Mouse (Mus musculus): ENCODE measurements around the gene Pcbp2. TPM values are rescaled to one million over a fixed set of nuclear protein-coding genes. Genes with fewer than 3 reads are reported as not detected.

The Pcbp2 gene
- polyA plus RNA-seq (2014; fragmentation: Illumina TruSeq; extraction: RNeasy Lipid Tissue Mini Kit (QIAGEN cat#74804); ENCODE audit: low read depth, low replicate concordance) = 677 TPM

GRCm38 (mm10) chr15:102470183-102470604 lies at the start of gene Pcbp2:
Pcbp2 (plus strand) TSS chr15:102470539.

GRCm38 (mm10) chr15:102445146-102445545 lies 25.2 kb upstream of the Pcbp2 start, which contains the start of gene Amhr2:
Amhr2 (plus strand) TSS chr15:102445367.

GRCm38 (mm10) chr15:102458904-102459317 lies 11.4 kb upstream of the Pcbp2 start, which contains the start of gene Prr13:
Prr13 (plus strand) TSS chr15:102459028.

GRCm38 (mm10) chr15:102503447-102503846 lies 33.1 kb downstream of the Pcbp2 start, which contains the start of gene Gm10337:
Gm10337 (plus strand) TSS chr15:102503722.

GRCm38 (mm10) chr15:102516728-102517404 lies 46.5 kb downstream of the Pcbp2 start, which contains the start of gene Map3k12:
Map3k12 (minus strand) TSS chr15:102517064.

GRCm38 (mm10) chr15:102517976-102518858 lies 47.9 kb downstream of the Pcbp2 start, which contains the start of gene Tarbp2:
Tarbp2 (plus strand) TSS chr15:102518192.

GRCm38 (mm10) chr15:102524892-102525485 lies 54.6 kb downstream of the Pcbp2 start, which contains the start of gene Npff:
Npff (minus strand) TSS chr15:102524942.

Other genes with a start within 250 kb of the Pcbp2 start
- 0.47 TPM for gene Itgb7, start 238.6 kb upstream of the Pcbp2 start, polyA plus RNA-seq (2014; fragmentation: Illumina TruSeq; extraction: RNeasy Lipid Tissue Mini Kit (QIAGEN cat#74804); ENCODE audit: low read depth, low replicate concordance)
- 3.6 TPM for gene Rarg, start 213.0 kb upstream of the Pcbp2 start, polyA plus RNA-seq (2014; fragmentation: Illumina TruSeq; extraction: RNeasy Lipid Tissue Mini Kit (QIAGEN cat#74804); ENCODE audit: low read depth, low replicate concordance)
- not detected for gene Gm9918, start 200.0 kb upstream of the Pcbp2 start, polyA plus RNA-seq (2014; fragmentation: Illumina TruSeq; extraction: RNeasy Lipid Tissue Mini Kit (QIAGEN cat#74804); ENCODE audit: low read depth, low replicate concordance)
- gene Mfsd5, start 191.1 kb upstream of the Pcbp2 start, polyA plus RNA-seq (2014; fragmentation: Illumina TruSeq; extraction: RNeasy Lipid Tissue Mini Kit (QIAGEN cat#74804); ENCODE audit: low read depth, low replicate concordance) = 0.66 TPM
- 0.13 TPM for gene Espl1, start 174.3 kb upstream of the Pcbp2 start, polyA plus RNA-seq (2014; fragmentation: Illumina TruSeq; extraction: RNeasy Lipid Tissue Mini Kit (QIAGEN cat#74804); ENCODE audit: low read depth, low replicate concordance)
- gene Pfdn5, start 144.4 kb upstream of the Pcbp2 start, polyA plus RNA-seq (2014; fragmentation: Illumina TruSeq; extraction: RNeasy Lipid Tissue Mini Kit (QIAGEN cat#74804); ENCODE audit: low read depth, low replicate concordance) = 39.0 TPM
- gene Myg1, start 138.8 kb upstream of the Pcbp2 start, polyA plus RNA-seq (2014; fragmentation: Illumina TruSeq; extraction: RNeasy Lipid Tissue Mini Kit (QIAGEN cat#74804); ENCODE audit: low read depth, low replicate concordance) = 8.4 TPM
- 3.3 TPM for gene Aaas, start 119.8 kb upstream of the Pcbp2 start, polyA plus RNA-seq (2014; fragmentation: Illumina TruSeq; extraction: RNeasy Lipid Tissue Mini Kit (QIAGEN cat#74804); ENCODE audit: low read depth, low replicate concordance)
- not detected for gene Sp7, start 103.4 kb upstream of the Pcbp2 start, polyA plus RNA-seq (2014; fragmentation: Illumina TruSeq; extraction: RNeasy Lipid Tissue Mini Kit (QIAGEN cat#74804); ENCODE audit: low read depth, low replicate concordance)
- 124 TPM for gene Sp1, start 64.4 kb upstream of the Pcbp2 start, polyA plus RNA-seq (2014; fragmentation: Illumina TruSeq; extraction: RNeasy Lipid Tissue Mini Kit (QIAGEN cat#74804); ENCODE audit: low read depth, low replicate concordance)
- gene Amhr2, start 25.2 kb upstream of the Pcbp2 start, polyA plus RNA-seq (2014; fragmentation: Illumina TruSeq; extraction: RNeasy Lipid Tissue Mini Kit (QIAGEN cat#74804); ENCODE audit: low read depth, low replicate concordance) = not detected
- gene Prr13, start 11.5 kb upstream of the Pcbp2 start, polyA plus RNA-seq (2014; fragmentation: Illumina TruSeq; extraction: RNeasy Lipid Tissue Mini Kit (QIAGEN cat#74804); ENCODE audit: low read depth, low replicate concordance) = 196 TPM
- not detected for gene Gm10337, start 33.2 kb downstream of the Pcbp2 start, polyA plus RNA-seq (2014; fragmentation: Illumina TruSeq; extraction: RNeasy Lipid Tissue Mini Kit (QIAGEN cat#74804); ENCODE audit: low read depth, low replicate concordance)
- 1.5 TPM for gene Map3k12, start 46.5 kb downstream of the Pcbp2 start, polyA plus RNA-seq (2014; fragmentation: Illumina TruSeq; extraction: RNeasy Lipid Tissue Mini Kit (QIAGEN cat#74804); ENCODE audit: low read depth, low replicate concordance)
- 2.9 TPM for gene Tarbp2, start 47.7 kb downstream of the Pcbp2 start, polyA plus RNA-seq (2014; fragmentation: Illumina TruSeq; extraction: RNeasy Lipid Tissue Mini Kit (QIAGEN cat#74804); ENCODE audit: low read depth, low replicate concordance)
- 0.95 TPM for gene Npff, start 54.4 kb downstream of the Pcbp2 start, polyA plus RNA-seq (2014; fragmentation: Illumina TruSeq; extraction: RNeasy Lipid Tissue Mini Kit (QIAGEN cat#74804); ENCODE audit: low read depth, low replicate concordance)
- gene Gm28047, start 154.5 kb downstream of the Pcbp2 start, polyA plus RNA-seq (2014; fragmentation: Illumina TruSeq; extraction: RNeasy Lipid Tissue Mini Kit (QIAGEN cat#74804); ENCODE audit: low read depth, low replicate concordance) = not detected
- gene Atf7, start 154.9 kb downstream of the Pcbp2 start, polyA plus RNA-seq (2014; fragmentation: Illumina TruSeq; extraction: RNeasy Lipid Tissue Mini Kit (QIAGEN cat#74804); ENCODE audit: low read depth, low replicate concordance) = 49.9 TPM
- gene Atp5g2, start 201.8 kb downstream of the Pcbp2 start, polyA plus RNA-seq (2014; fragmentation: Illumina TruSeq; extraction: RNeasy Lipid Tissue Mini Kit (QIAGEN cat#74804); ENCODE audit: low read depth, low replicate concordance) = 29.6 TPM